ENCODE assay signal across 8 mouse cellular contexts in genomic region chr1:86528571-86529180, GRCm38 (mm10). TPM values are rescaled to one million over a fixed set of nuclear protein-coding genes. Genes with fewer than 3 reads are reported as not detected.
A peak's percentile ranks its signal among the peaks of the same experiment; 100 is the strongest.
DNase-seq lines count a peak whose midpoint lies in the region; ATAC-seq and TF ChIP-seq lines count a peak whose summit lies in the region.

No protein-coding gene starts in this region.

- H3K36me3 ChIP-seq in heart, adult 2 months (ENCODE audit: control insufficient read depth, insufficient read depth, low read length) = no peaks in the 10 kb centered on the region

- intact Hi-C loops in heart, adult 2 months (cut with DNase I) = loop anchor here (1.0 kb wide), 1 partner anchor 57 kb away; no protein-coding TSS in a partner anchor

- no peaks in the 10 kb centered on the region for H3K27me3 ChIP-seq in heart, adult 2 months (ENCODE audit: control insufficient read depth, insufficient read depth, low read length)

- H3K27ac ChIP-seq in heart, adult 2 months = peak overlapping the region; percentile 100

- H3K4me3 ChIP-seq in heart, adult 2 months = peak overlapping the region; percentile 91

- TF ChIP-seq CTCF in heart, adult 2 months (IDR thresholded peaks at IDR 0.05) = no peak

- peaks cover 2% of the 10 kb centered on the region for H3K79me2 ChIP-seq in heart, adult 2 months (replicated peaks; ENCODE audit: control insufficient read depth, insufficient read depth, low read length)

- TF ChIP-seq POLR2A in heart, adult 2 months (IDR thresholded peaks at IDR 0.05; ENCODE audit: insufficient read depth, low read depth, low read length) = no peak

- ATAC-seq in megakaryocyte progenitor cell, adult 5-6 weeks (replicated peaks; ENCODE audit: poor library complexity) = no peak

- peak; percentile 73 for DNase-seq in right cerebral cortex, adult 18-20 months
- DNase-seq in right cerebral cortex, postnatal 4 days = no peak
- DNase-seq in cerebellum, adult 8-10 months = peak; percentile 77
- peak in 1 of 2 experiments; percentile 66 for DNase-seq in heart, adult 2 months
- DNase-seq in kidney, adult 8-10 months = peak; percentile 80 to 84
- peak; percentile 83 to 90 for DNase-seq in lung, adult 18-20 months
- peak; percentile 45 to 49 for DNase-seq in right cerebral cortex, postnatal 36 days (ENCODE audit: low spot score in 2 of 2)

- H3K9ac ChIP-seq in heart, adult 2 months (ENCODE audit: low read depth, low read length) = peak overlapping the region; percentile 98

- peaks cover 3% of the 10 kb centered on the region; the same call in 1 of the 2 replicates for H3K4me1 ChIP-seq in heart, adult 2 months (ENCODE audit: control insufficient read depth, insufficient read depth, low read length)

- WGBS in heart, adult 2 months = 2% methylated on average over 15 of the region's 15 CpGs

- TF ChIP-seq EP300 in heart, adult 2 months (IDR thresholded peaks at IDR 0.05; ENCODE audit: insufficient read depth, low read depth, low read length) = no peak

RNA-seq across cellular contexts. Expression of gene Ptma, which starts 2.1 kb away (rescaled TPM):
- 100 to 1,000 TPM; 200 to 227 TPM for total RNA-seq in heart, adult 2 months (2021)
- 169 and 177 TPM in 2 replicates for polyA plus RNA-seq in heart, adult 2 months (2012; rRNA removed)
- 6,310 and 6,455 TPM in 2 replicates for total RNA-seq in megakaryocyte progenitor cell, adult 5-6 weeks (2015)
- 6,827 and 7,265 TPM in 2 replicates for total RNA-seq in megakaryocyte progenitor cell, adult 5-6 weeks (2017)

RNA-seq across cellular contexts. Expression of gene Pde6d, which starts 53.8 kb away (rescaled TPM):
- 10 to 100 TPM; 40.4 to 47.6 TPM for total RNA-seq in heart, adult 2 months (2021)
- polyA plus RNA-seq in heart, adult 2 months (2012; rRNA removed) = 27.9 and 39.2 TPM in 2 replicates
- total RNA-seq in megakaryocyte progenitor cell, adult 5-6 weeks (2015) = 60.3 and 71.2 TPM in 2 replicates
- total RNA-seq in megakaryocyte progenitor cell, adult 5-6 weeks (2017) = 17.9 and 23.6 TPM in 2 replicates

RNA-seq across cellular contexts. Expression of gene Cops7b, which starts 54.0 kb away (rescaled TPM):
- 10 to 100 TPM; 11.2 to 12.0 TPM for total RNA-seq in heart, adult 2 months (2021)
- polyA plus RNA-seq in heart, adult 2 months (2012; rRNA removed) = 18.2 and 22.4 TPM in 2 replicates
- 9.3 and 13.2 TPM in 2 replicates for total RNA-seq in megakaryocyte progenitor cell, adult 5-6 weeks (2015)
- total RNA-seq in megakaryocyte progenitor cell, adult 5-6 weeks (2017) = 19.5 and 22.7 TPM in 2 replicates

Comparison
In these comparisons a context has a peak if more than half of its experiments do, and no peak if none do; other contexts are left out.
1. RNA of gene Ptma, which starts 2.1 kb away (total RNA-seq): 6,310 to 7,265 TPM in megakaryocyte progenitor cell, adult 5-6 weeks; 200 to 227 TPM in heart, adult 2 months; every median in the first group is over 10 times any median in the second.